Mouse (Mus musculus) midbrain, embryonic 16.5 days (tissue): ENCODE data around the gene Mrpl24. TPM values are rescaled to one million over a fixed set of nuclear protein-coding genes. Genes with fewer than 3 reads are reported as not detected.
"Not testable (repeated sequence)": the region's sequence is repeated elsewhere in the genome, so short reads cannot be mapped to it uniquely, and the experiment has no call there.

Experiments
- ATAC-seq: fragments of 200-750 bp; cut with Nextera tagmentation; 2 replicates; pipeline ENCODE4 v1.8.0; 2017; ENCODE audit warnings: moderate TSS enrichment
- H3K27ac ChIP-seq: fragments of 300-500 bp; sonication (generic); 2 replicates; pipeline ENCODE4 v1.5.1; 2014; ENCODE audit warnings: mild to moderate bottlenecking, low read length, mixed read lengths
- H3K27me3 ChIP-seq: fragments of 300-500 bp; sonication (generic); 2 replicates; pipeline ENCODE4 v1.6.1; 2014; ENCODE audit warnings: low read depth, low read length, mixed read lengths; ENCODE audit not compliant: control insufficient read depth, insufficient read depth
- H3K36me3 ChIP-seq: fragments of 300-500 bp; sonication (generic); 2 replicates; pipeline ENCODE4 v1.6.1; 2014; ENCODE audit warnings: mild to moderate bottlenecking, low read length, moderate library complexity, mixed read lengths; ENCODE audit not compliant: control insufficient read depth, insufficient read depth
- H3K4me1 ChIP-seq: fragments of 300-500 bp; sonication (generic); 2 replicates; pipeline ENCODE4 v1.6.1; 2014; ENCODE audit warnings: mild to moderate bottlenecking, low read length, mixed read lengths; ENCODE audit not compliant: control insufficient read depth, insufficient read depth
- H3K4me2 ChIP-seq: fragments of 300-500 bp; sonication (generic); 2 replicates; pipeline ENCODE4 v1.6.1; 2014; ENCODE audit warnings: mild to moderate bottlenecking, low read length, mixed read lengths
- H3K4me3 ChIP-seq: fragments of 300-500 bp; sonication (generic); 2 replicates; pipeline ENCODE4 v1.5.1; 2014; ENCODE audit warnings: low read depth, mild to moderate bottlenecking, low read length, moderate library complexity, mixed read lengths
- H3K9ac ChIP-seq: fragments of 300-500 bp; sonication (generic); 2 replicates; pipeline ENCODE4 v1.6.1; 2014; ENCODE audit warnings: low read depth, low read length, mixed read lengths
- H3K9me3 ChIP-seq: fragments of 300-500 bp; sonication (generic); replicated peaks from 2 replicates; pipeline ENCODE4 v1.6.1; 2014; ENCODE audit warnings: mild to moderate bottlenecking, low read length, mixed read lengths; ENCODE audit not compliant: control insufficient read depth, poor library complexity, severe bottlenecking
- WGBS: fragments of 180-500 bp; shearing (Covaris S2); extraction: QIAGEN DNeasy Blood & Tissue Kit; methylation state at CpG from one replicate; pipeline ENCODE4 v1.1.7; 2014; 5-methylcytosine and 5-hydroxymethylcytosine counted together
- polyA plus RNA-seq: library from polyadenylated mRNA; unstranded; fragments of >200 nt; fragmentation: Nextera tagmentation; extraction: Ambion mirVana; gene quantifications from 2 replicates; pipeline ENCODE4 v1.2.1, GENCODE M21; 2015

Gene Mrpl24
- polyA plus RNA-seq, 1 experiment from 2014 or later: 51.6 TPM

- H3K9ac ChIP-seq: no peak overlapping the region
- H3K27me3 ChIP-seq: no peaks in the 10 kb centered on the region
- no peak overlapping the region for H3K4me3 ChIP-seq
- no peaks in the 10 kb centered on the region for H3K9me3 ChIP-seq
- H3K4me1 ChIP-seq: no peaks in the 10 kb centered on the region
- no peak overlapping the region for H3K27ac ChIP-seq
- no peak for ATAC-seq
- WGBS: 43% methylated on average over 3 of the region's 3 CpGs
- no peaks in the 10 kb centered on the region for H3K36me3 ChIP-seq
- H3K4me2 ChIP-seq: no peak overlapping the region
Observed at GRCm38 (mm10) chr3:87891481-87891880, 27.8 kb upstream of the Mrpl24 start.

DNA sequence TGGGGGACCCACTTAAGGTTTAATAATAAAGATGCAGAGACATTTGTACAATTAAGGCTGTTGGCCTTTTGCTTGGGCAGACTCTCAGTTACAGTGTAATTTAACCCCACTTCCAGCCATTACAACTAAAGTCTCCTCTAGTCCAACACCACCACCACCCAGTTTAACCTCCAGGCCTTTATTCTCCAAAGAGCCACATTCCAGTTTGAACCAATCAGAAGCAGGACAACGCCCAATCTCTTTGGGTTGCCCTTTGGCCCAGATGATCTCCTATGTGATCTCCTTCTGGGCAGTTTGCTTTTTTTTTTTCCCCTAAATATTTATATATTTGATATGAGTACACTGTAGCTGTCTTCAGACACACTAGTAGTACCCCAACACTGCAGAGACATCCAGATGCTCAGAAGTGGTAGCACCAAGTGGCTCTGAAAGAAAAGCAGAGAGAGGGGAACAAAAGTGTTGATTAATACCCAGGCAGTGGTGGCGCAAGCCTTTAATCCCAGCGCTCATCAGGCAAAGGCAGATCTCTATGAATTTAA is 25.9 kb upstream of the Mrpl24 start:
- Histone ChIP-seq H3K27me3 (no peaks in the 10 kb centered on the region), H3K4me1 (no peaks in the 10 kb centered on the region), H3K4me2 (no peak overlapping the region), H3K36me3 (no peaks in the 10 kb centered on the region), H3K27ac (no peak overlapping the region), H3K9ac (no peak overlapping the region), H3K4me3 (no peak overlapping the region), H3K9me3 (no peaks in the 10 kb centered on the region)
- 54% methylated on average over 3 of the region's 3 CpGs for WGBS
- ATAC-seq: no peak

- Histone ChIP-seq H3K9me3 (no peaks in the 10 kb centered on the region), H3K4me2 (no peak overlapping the region), H3K9ac (no peak overlapping the region), H3K4me1 (no peaks in the 10 kb centered on the region), H3K4me3 (no peak overlapping the region), H3K27ac (no peak overlapping the region), H3K27me3 (no peaks in the 10 kb centered on the region), H3K36me3 (no peaks in the 10 kb centered on the region)
- WGBS: 74% methylated on average over 3 of the region's 3 CpGs
- ATAC-seq: no peak
Observed at GRCm38 (mm10) chr3:87899266-87899665, 20.0 kb upstream of the Mrpl24 start.

DNA sequence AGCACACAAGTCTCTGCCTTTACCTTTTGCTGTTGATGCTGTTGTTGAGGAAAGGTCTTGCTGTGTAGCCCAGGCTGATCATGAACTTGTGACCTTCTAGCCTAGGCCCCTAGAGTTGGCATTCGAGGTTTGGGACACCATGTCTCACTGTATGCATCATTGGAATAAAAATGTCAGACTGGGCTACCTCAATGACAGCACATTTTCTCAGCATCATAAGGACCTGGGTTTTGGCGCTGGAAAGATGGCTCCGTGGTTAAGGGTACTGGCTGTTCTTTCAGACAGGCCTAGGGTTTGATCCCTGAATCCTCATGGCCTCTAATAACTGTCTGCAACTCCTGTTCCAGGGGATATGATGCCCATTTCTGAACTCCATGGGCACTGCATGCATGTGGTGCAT is 19.5 kb upstream of the Mrpl24 start:
- H3K4me1 ChIP-seq: no peaks in the 10 kb centered on the region
- H3K27ac ChIP-seq: no peak overlapping the region
- no peak overlapping the region for H3K4me2 ChIP-seq
- no peak overlapping the region for H3K9ac ChIP-seq
- H3K27me3 ChIP-seq: no peaks in the 10 kb centered on the region
- WGBS: 87% methylated on average over 3 of the region's 3 CpGs
- no peaks in the 10 kb centered on the region for H3K36me3 ChIP-seq
- no peak overlapping the region for H3K4me3 ChIP-seq
- H3K9me3 ChIP-seq: no peaks in the 10 kb centered on the region
- ATAC-seq: no peak

DNA sequence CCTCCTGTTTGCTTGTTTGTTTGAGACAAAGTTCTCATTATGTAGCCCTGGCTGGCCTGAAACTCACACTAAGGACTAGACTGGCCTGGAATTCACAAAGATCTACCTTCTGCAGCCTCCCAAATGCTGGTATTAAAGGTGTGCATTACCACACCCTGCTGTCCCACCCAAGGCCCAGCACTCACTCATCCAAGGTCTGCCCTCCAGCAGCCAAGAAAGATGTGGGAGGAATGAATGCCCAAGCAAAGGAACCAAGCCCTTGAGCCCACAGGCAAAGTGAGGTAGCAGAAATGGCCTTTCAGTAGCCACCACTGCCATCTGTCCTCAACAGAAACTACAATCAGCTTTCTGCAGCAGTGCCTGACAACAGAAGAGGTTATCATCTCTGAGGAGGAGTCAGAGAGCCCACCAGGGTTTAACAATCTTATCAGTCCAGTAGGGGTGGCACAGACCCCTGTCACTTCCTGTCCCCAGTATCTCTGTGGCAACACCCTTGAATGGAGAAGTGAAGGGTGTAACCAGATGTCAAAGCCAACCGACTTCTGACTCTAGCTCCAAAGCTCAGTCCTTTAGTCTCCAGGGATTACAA is 18.2 kb upstream of the Mrpl24 start:
- Histone ChIP-seq H3K27ac (no peak overlapping the region), H3K4me2 (no peak overlapping the region), H3K9ac (no peak overlapping the region), H3K4me1 (no peaks in the 10 kb centered on the region), H3K27me3 (no peaks in the 10 kb centered on the region), H3K36me3 (no peaks in the 10 kb centered on the region), H3K9me3 (no peaks in the 10 kb centered on the region), H3K4me3 (no peak overlapping the region)
- no peak for ATAC-seq
- WGBS: 59% methylated on average over 1 of the region's 1 CpGs

- not testable (repeated sequence) for H3K9me3 ChIP-seq, H3K27me3 ChIP-seq, H3K27ac ChIP-seq, ATAC-seq, H3K4me3 ChIP-seq, H3K4me2 ChIP-seq, H3K4me1 ChIP-seq, H3K36me3 ChIP-seq, H3K9ac ChIP-seq
- WGBS: 92% methylated on average over 5 of the region's 6 CpGs
Observed at GRCm38 (mm10) chr3:87901959-87902358, 17.3 kb upstream of the Mrpl24 start.

- Histone ChIP-seq H3K27ac (no peak overlapping the region), H3K9me3 (no peaks in the 10 kb centered on the region), H3K27me3 (no peaks in the 10 kb centered on the region), H3K4me2 (no peak overlapping the region), H3K4me3 (no peak overlapping the region), H3K36me3 (no peaks in the 10 kb centered on the region), H3K4me1 (peaks cover 13% of the 10 kb centered on the region), H3K9ac (no peak overlapping the region)
- WGBS: 56% methylated on average over 5 of the region's 5 CpGs
- ATAC-seq: no peak
Observed at GRCm38 (mm10) chr3:87903821-87904220, 15.5 kb upstream of the Mrpl24 start.

DNA sequence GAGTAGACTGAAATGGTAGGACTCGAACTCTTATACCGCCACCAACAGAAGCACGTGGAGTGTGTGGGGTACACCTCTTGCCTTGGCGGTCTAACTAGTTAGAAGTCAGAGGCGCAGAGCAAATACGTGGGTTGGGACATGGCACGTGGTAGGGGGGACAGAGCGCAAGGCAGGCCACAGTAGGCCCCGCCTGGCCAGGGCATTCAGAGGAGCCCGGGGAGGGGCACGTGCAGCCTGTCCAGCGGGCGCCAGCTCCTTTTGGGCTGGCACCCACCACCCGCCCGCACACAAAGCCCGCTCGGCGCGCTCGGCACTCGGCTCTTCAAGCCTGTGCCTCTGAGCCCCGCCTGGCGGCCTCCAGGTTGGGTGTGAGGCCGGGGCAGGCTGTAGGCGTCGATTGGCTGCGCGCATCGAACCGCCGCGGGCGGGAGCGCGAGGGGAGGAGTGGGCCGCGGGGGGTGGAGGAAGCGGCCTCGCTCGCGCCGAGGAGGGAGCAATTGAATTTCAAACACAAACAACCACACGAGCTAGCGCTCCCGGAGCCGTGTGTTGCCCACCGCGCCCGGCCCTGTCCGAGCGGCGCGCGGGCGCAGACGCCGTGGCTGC is 13.3 kb upstream of the Mrpl24 start, which contains the start of gene Hdgf:
Hdgf (plus strand) TSS at position 442 of the 606 bp plus-strand sequence.
- Histone ChIP-seq H3K4me3 (peak within 1 kb of the TSS; percentile 97), H3K36me3 (no peaks in the 10 kb centered on the region), H3K9ac (peak within 1 kb of the TSS; percentile 84), H3K4me2 (peak within 1 kb of the TSS; percentile 80), H3K4me1 (peaks cover 28% of the 10 kb centered on the region), H3K27ac (peak within 1 kb of the TSS; percentile 92), H3K27me3 (no peaks in the 10 kb centered on the region), H3K9me3 (no peaks in the 10 kb centered on the region)
- WGBS: under 1% methylated on average over 55 of the region's 57 CpGs
- peak; percentile 96 for ATAC-seq

DNA sequence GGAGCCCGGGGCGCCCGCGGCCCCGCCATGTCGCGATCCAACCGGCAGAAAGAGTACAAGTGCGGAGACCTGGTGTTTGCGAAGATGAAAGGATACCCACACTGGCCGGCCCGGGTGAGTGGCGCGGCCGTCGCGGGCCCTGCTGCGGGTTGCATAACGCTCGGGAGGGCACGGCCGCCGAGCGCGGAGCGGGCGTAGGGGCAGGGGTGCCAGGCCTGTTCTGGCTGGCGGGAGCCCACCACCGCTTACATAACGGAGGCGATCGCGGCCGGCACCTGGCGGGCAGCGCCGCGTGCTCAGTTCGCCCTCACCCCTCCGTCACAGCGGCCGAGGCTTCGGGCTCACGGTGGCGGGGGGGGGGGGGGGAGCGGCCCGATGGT is 12.7 kb upstream of the Mrpl24 start:
- H3K27ac ChIP-seq: peak overlapping the region; percentile 92

More for the DNA sequence above, 12.7 kb upstream of the Mrpl24 start:
- Histone ChIP-seq H3K9ac (peak overlapping the region; percentile 84), H3K4me1 (peaks cover 28% of the 10 kb centered on the region), H3K4me2 (peak overlapping the region; percentile 80), H3K9me3 (no peaks in the 10 kb centered on the region), H3K27me3 (no peaks in the 10 kb centered on the region), H3K4me3 (peak overlapping the region; percentile 97), H3K36me3 (no peaks in the 10 kb centered on the region)
- peak; percentile 59 for ATAC-seq
- WGBS: 0% methylated on average over 38 of the region's 47 CpGs
